Mouse (Mus musculus): ENCODE measurements around the gene Ncam1.

- TF ChIP-seq CTCF (conservative IDR thresholded peaks at IDR 0.05; ENCODE audit: insufficient read depth, insufficient read length, low read depth, low read length) (no peak), POLR2A (IDR thresholded peaks at IDR 0.05; ENCODE audit: low read depth, low read length) (no peak)
Measured at GRCm38 (mm10) chr9:49653478-49654245, 145.1 kb downstream of the Ncam1 start.
